Mouse (Mus musculus) embryonic facial prominence, embryonic 14.5 days (tissue): ENCODE results near the gene Micall2. TPM values are rescaled to one million over a fixed set of nuclear protein-coding genes. Genes with fewer than 3 reads are reported as not detected.

ENCODE experiments used
- ATAC-seq: fragments of 200-750 bp; cut with Nextera tagmentation; 2 replicates; pipeline ENCODE4 v1.8.0; 2017; ENCODE audit warnings: low read depth, moderate number of reproducible peaks, moderate TSS enrichment
- DNase-seq: peaks from one replicate; pipeline ENCODE4 v3.0.0-alpha.2; 2015; ENCODE audit warnings: low spot score
- H3K27ac ChIP-seq: fragments of 300-500 bp; sonication (generic); replicated peaks from 2 replicates; pipeline ENCODE4 v1.5.1; 2014; ENCODE audit warnings: low read depth, mild to moderate bottlenecking, low read length, moderate library complexity
- H3K27me3 ChIP-seq: fragments of 300-500 bp; sonication (generic); replicated peaks from 2 replicates; pipeline ENCODE4 v1.6.1; 2014; ENCODE audit warnings: low read length; ENCODE audit not compliant: control insufficient read depth, insufficient read depth
- H3K36me3 ChIP-seq: fragments of 300-500 bp; sonication (generic); 2 replicates; pipeline ENCODE4 v1.6.1; 2014; ENCODE audit warnings: low read length, mixed read lengths; ENCODE audit not compliant: control insufficient read depth, insufficient read depth
- H3K4me1 ChIP-seq: fragments of 300-500 bp; sonication (generic); 2 replicates; pipeline ENCODE4 v1.6.1; 2014; ENCODE audit warnings: antibody characterized with exemption, low read length; ENCODE audit not compliant: control insufficient read depth, insufficient read depth
- H3K4me2 ChIP-seq: fragments of 300-500 bp; sonication (generic); 2 replicates; pipeline ENCODE4 v1.6.1; 2014; ENCODE audit warnings: low read depth, mild to moderate bottlenecking, low read length, moderate library complexity, mixed read lengths
- H3K4me3 ChIP-seq: fragments of 300-500 bp; sonication (generic); 2 replicates; pipeline ENCODE4 v1.5.1; 2014; ENCODE audit warnings: low read depth, mild to moderate bottlenecking, low read length
- H3K9ac ChIP-seq: fragments of 300-500 bp; sonication (generic); 2 replicates; pipeline ENCODE4 v1.6.1; 2014; ENCODE audit warnings: low read depth, mild to moderate bottlenecking, low read length, moderate library complexity, mixed read lengths
- H3K9me3 ChIP-seq: fragments of 300-500 bp; sonication (generic); 2 replicates; pipeline ENCODE4 v1.6.1; 2016; ENCODE audit warnings: low read length; ENCODE audit not compliant: control insufficient read depth
- WGBS: fragments of 180-500 bp; shearing (Covaris S2); extraction: QIAGEN DNeasy Blood & Tissue Kit; methylation state at CpG from one replicate; pipeline ENCODE4 v1.1.7; 2014; 5-methylcytosine and 5-hydroxymethylcytosine counted together
- polyA plus RNA-seq: library from polyadenylated mRNA; unstranded; fragments of >200 nt; fragmentation: Nextera tagmentation; extraction: Ambion mirVana; gene quantifications from 2 replicates; pipeline ENCODE4 v1.2.1, GENCODE M21; 2014

The Micall2 gene
- polyA plus RNA-seq, 1 experiment from 2014 or later: 5.5 TPM

DNA sequence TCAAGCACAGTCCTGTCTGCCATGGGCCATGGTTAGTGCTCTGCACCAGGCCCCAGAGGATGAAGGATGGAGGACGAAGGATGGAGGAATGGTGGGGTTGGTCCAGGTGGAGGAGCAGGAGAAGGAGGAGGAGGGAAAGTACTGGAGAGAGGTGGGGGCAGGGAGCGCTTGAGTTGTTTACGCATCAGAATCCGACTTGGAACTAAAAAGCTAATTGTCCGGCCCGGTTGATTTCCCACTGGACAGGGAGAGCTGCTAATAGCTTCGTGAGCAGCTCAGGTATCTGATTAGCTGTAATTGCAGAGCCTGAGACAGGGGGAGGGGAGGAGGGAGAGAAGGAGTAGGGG lies 53.5 kb downstream of the Micall2 start:
- WGBS: 5% methylated on average over 7 of the region's 7 CpGs
- DNase-seq: peak; percentile 69

DNA sequence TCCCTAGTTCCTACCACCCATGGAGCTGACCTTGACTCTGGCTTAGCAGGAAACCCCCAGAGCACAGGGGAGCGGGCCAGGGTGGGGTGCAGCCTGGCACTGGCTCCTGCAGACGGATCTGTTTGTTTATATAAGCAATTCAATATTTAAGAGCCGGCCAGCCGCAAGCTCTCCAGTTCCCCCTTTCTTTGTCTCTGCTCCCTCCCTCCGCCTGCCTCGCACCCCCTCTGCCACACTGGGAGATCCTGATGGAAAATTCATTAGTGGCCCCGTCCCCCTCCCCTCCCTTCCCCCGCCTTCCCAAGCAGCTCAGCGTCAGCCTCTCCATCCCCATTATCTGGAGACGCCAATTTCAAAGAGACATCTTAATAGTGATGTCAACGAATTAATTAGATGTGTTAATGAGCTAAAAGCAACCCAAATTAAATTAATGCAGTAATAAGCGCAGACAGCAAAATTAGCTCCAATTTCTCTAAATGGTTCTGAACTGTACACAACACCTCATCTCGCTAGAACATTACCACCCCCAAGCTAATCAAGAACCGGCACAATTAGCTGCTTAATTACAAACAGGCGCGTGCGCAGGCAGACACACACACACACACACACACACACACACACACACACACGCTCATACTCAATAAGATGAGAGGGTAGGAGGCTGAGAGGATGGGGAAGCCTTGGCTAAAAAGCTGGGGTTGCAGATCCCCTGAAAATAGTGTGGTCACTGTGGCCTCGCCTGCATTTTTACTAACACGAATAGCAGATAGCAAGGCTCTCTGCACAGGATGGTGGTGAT lies 54.1 kb downstream of the Micall2 start:
- peak; percentile 27 for ATAC-seq

More for the DNA sequence above, 53.5 kb downstream of the Micall2 start:
- no peaks in the 10 kb centered on the region for H3K27me3 ChIP-seq
- H3K4me3 ChIP-seq: no peak overlapping the region
- peak; percentile 9; the same call in 1 of the 2 replicates for ATAC-seq
- 0 out of 2 replicates have a peak overlapping the region, but pooled peaks have one; percentile 2 for H3K27ac ChIP-seq
- peaks cover 16% of the 10 kb centered on the region for H3K4me1 ChIP-seq
- H3K36me3 ChIP-seq: no peaks in the 10 kb centered on the region
- no peaks in the 10 kb centered on the region for H3K9me3 ChIP-seq
- peak overlapping the region; percentile 19; the same call in 1 of the 2 replicates for H3K4me2 ChIP-seq
- H3K9ac ChIP-seq: no peak overlapping the region

DNA sequence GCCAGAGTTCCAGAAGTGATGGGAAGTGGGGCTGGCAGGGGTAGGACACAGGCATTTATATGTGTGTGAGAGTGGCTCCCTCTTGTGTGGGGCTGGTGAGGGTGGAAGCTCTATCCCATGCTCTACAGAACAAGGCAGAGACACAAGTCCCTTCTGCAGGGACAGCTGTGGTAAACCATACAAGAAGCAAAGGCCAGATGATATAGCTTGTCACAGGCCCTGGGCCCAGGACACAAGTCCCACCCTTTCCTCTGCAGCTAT lies 60.5 kb downstream of the Micall2 start:
- peaks cover 9% of the 10 kb centered on the region; the same call in 1 of the 2 replicates for H3K27me3 ChIP-seq

More for the DNA sequence above, 54.1 kb downstream of the Micall2 start:
- Histone ChIP-seq H3K4me3 (no peak overlapping the region), H3K9me3 (no peaks in the 10 kb centered on the region), H3K36me3 (no peaks in the 10 kb centered on the region), H3K27me3 (no peaks in the 10 kb centered on the region), H3K9ac (no peak overlapping the region), H3K4me1 (peaks cover 16% of the 10 kb centered on the region), H3K4me2 (peak overlapping the region; percentile 19; the same call in 1 of the 2 replicates), H3K27ac (0 out of 2 replicates have a peak overlapping the region, but pooled peaks have one; percentile 2)
- 4% methylated on average over 18 of the region's 20 CpGs for WGBS
- peak; percentile 85 for DNase-seq

DNA sequence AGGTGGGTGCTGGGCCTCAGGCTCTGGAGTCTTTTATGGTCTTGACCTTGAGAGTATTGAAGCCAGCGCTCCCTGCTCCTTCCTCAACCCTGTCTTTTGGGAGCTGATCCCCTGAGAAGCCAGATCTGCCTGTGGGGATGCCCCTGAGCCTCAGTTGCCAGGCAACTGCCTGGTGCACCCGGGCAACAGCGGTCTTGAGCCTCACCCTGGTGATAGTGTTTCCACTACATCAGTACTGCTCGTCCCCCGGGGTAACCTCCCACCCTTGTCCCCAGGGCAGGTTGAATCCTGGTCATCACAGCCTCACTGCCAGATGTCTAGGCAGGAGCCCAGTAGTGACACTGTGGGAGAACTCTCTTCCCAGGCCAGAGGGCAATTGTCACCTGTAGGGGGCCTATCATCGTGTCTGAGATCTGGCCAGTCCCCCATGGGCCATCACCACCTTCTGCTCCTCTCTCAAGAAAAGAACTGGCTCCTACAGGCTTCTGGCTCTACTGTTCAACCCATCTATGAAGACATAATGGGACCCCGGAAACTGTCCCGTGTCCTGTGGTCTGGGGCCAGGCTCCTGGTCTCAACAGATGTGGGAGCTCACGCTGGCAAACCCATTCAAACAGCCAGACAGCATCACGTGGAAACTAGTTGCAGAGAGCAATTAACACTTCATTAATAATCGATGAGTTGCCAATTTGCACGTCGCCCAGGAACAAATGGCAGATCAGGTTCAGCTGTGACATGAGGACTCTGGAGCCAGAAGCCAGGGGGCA lies 61.0 kb downstream of the Micall2 start:
- DNase-seq (peak; percentile 27), ATAC-seq (peak; percentile 41; the same call in 1 of the 2 replicates)
- no peaks in the 10 kb centered on the region for H3K4me1 ChIP-seq
- H3K27ac ChIP-seq: no peak overlapping the region
- H3K9me3 ChIP-seq: no peaks in the 10 kb centered on the region
- WGBS: 49% methylated on average over 13 of the region's 13 CpGs
- H3K9ac ChIP-seq: no peak overlapping the region
- H3K4me2 ChIP-seq: no peak overlapping the region
- H3K4me3 ChIP-seq: no peak overlapping the region
- H3K27me3 ChIP-seq: peaks cover 12% of the 10 kb centered on the region
- no peaks in the 10 kb centered on the region for H3K36me3 ChIP-seq

More for the DNA sequence above, 60.5 kb downstream of the Micall2 start:
- Histone ChIP-seq H3K4me3 (no peak overlapping the region), H3K4me1 (no peaks in the 10 kb centered on the region), H3K27ac (no peak overlapping the region), H3K9me3 (no peaks in the 10 kb centered on the region), H3K9ac (no peak overlapping the region), H3K36me3 (no peaks in the 10 kb centered on the region), H3K4me2 (no peak overlapping the region)
- DNase-seq: no peak
- no peak for ATAC-seq

DNA sequence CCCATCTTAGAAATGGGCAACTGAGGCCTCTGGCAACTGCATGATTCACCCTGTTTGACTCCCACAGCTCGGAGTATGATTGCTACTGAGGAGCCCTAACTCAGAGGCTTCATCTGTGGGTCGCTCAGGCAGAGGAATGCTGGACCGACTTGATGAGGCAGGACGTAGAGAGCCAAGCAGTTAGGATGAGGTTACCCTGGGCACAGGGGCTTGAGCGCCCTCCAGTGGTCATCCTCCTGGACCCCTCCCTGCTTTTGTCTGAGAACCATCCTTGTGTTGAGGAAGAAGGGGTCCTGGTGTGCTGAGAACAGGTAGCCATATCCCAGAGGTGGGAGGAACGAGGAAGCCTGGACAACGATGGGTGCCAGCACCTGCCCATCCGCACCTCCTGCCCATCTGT lies 66.8 kb downstream of the Micall2 start:
- no peak overlapping the region for H3K4me2 ChIP-seq
- WGBS: 14% methylated on average over 8 of the region's 8 CpGs
- no peak overlapping the region for H3K27ac ChIP-seq
- ATAC-seq (no peak), DNase-seq (no peak)
- H3K9me3 ChIP-seq: no peaks in the 10 kb centered on the region
- peaks cover 38% of the 10 kb centered on the region for H3K27me3 ChIP-seq
- H3K9ac ChIP-seq: no peak overlapping the region
- no peak overlapping the region for H3K4me3 ChIP-seq
- no peaks in the 10 kb centered on the region for H3K4me1 ChIP-seq
- H3K36me3 ChIP-seq: no peaks in the 10 kb centered on the region

DNA sequence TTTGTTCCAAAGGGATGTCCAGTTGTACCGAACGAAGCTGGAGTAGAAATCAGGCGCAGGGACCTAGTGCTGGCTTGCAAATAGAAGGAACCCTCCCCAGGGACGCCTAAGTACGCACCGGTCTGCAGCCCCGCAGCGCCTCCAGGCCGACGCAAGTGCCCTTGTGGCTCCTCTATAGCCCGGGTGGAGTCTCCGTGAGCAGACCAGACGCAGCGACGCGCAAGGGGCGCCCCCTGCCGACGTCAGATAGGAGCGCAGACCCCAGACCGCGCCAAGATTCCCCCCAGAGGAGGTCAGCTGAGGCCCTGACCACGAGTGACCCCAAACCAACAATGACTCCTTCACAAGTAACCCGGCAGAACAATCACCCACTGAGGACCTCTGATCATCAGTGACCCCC lies 67.6 kb downstream of the Micall2 start:
- H3K9me3 ChIP-seq: no peaks in the 10 kb centered on the region
- no peak overlapping the region for H3K27ac ChIP-seq
- peaks cover 38% of the 10 kb centered on the region for H3K27me3 ChIP-seq
- DNase-seq (peak; percentile 82), ATAC-seq (peak; percentile 79)
- H3K36me3 ChIP-seq: no peaks in the 10 kb centered on the region
- peak overlapping the region; percentile 37; the same call in 1 of the 2 replicates for H3K4me2 ChIP-seq
- no peaks in the 10 kb centered on the region for H3K4me1 ChIP-seq
- 1% methylated on average over 16 of the region's 24 CpGs for WGBS
- no peak overlapping the region for H3K4me3 ChIP-seq
- H3K9ac ChIP-seq: no peak overlapping the region

DNA sequence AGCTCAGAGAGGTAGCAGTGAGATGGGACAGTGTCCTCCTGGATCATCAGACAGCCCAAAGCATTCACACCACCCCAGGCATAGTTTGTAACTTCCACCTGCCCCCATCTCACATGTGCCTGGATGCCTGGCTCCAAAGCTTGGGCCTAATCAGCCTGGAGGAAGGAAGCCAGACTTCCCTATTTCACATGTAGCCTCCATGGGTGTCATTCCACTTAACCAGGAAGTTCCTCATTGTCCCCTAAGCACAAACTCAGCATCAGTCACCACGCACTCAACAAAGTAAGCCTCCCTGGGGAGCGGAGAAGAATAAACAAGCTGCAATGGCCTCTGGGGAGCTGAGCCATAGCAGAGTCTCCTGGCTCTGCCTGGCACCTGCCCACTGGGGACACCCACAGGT lies 69.6 kb downstream of the Micall2 start:
- 43% methylated on average over 2 of the region's 2 CpGs for WGBS
- Histone ChIP-seq H3K27ac (no peak overlapping the region), H3K27me3 (peaks cover 41% of the 10 kb centered on the region)

DNA sequence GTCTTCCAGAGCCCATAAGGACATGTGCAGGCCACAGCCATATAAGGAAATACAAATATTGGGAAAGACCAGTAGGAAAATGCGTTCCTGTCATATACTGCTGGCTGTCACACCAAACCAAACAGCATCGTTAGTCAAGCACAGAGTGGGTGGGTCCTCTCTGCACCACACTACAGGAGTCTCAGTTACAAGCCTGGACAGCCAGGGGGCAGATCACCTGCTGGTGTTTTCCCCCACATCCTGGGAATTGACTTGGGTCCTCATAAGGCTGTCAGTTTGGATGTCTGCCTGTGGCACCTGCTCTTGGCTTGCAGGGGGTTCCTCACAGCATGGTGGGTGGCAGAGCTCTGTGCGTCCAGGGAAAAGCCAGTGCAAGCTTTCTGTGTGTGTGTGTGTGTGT lies 70.8 kb downstream of the Micall2 start:
- Histone ChIP-seq H3K36me3 (no peaks in the 10 kb centered on the region), H3K9me3 (no peaks in the 10 kb centered on the region), H3K27me3 (peaks cover 48% of the 10 kb centered on the region), H3K9ac (no peak overlapping the region), H3K4me3 (no peak overlapping the region), H3K4me2 (no peak overlapping the region), H3K4me1 (no peaks in the 10 kb centered on the region), H3K27ac (no peak overlapping the region)
- ATAC-seq: no peak
- WGBS: 54% methylated on average over 3 of the region's 3 CpGs
- no peak for DNase-seq

More for the DNA sequence above, 69.6 kb downstream of the Micall2 start:
- peak; percentile 67 for DNase-seq
- H3K36me3 ChIP-seq: no peaks in the 10 kb centered on the region
- no peak overlapping the region for H3K4me3 ChIP-seq
- H3K4me2 ChIP-seq: no peak overlapping the region
- H3K9me3 ChIP-seq: no peaks in the 10 kb centered on the region
- peak; percentile 23; the same call in 1 of the 2 replicates for ATAC-seq
- no peaks in the 10 kb centered on the region for H3K4me1 ChIP-seq
- H3K9ac ChIP-seq: no peak overlapping the region
